Mouse (Mus musculus): ENCODE results near the gene Amigo3. TPM values are rescaled to one million over a fixed set of nuclear protein-coding genes. Genes with fewer than 3 reads are reported as not detected.

Gene Amigo3
- total RNA-seq, 4 experiments from 2014 or later = 1.2 to 2.3 (median 1.6) TPM

GRCm38 (mm10) chr9:108052411-108052810 lies 548 bp upstream of the Amigo3 start:
- DNase-seq (ENCODE audit: low spot score in 2 of 2) = no peak

GRCm38 (mm10) chr9:108053665-108054225 lies 786 bp downstream of the Amigo3 start:
- no peak for DNase-seq (ENCODE audit: low spot score in 2 of 2)

GRCm38 (mm10) chr9:108054331-108055040 lies 1.5 kb downstream of the Amigo3 start:
- no peak for DNase-seq (ENCODE audit: low spot score in 2 of 2)

GRCm38 (mm10) chr9:108055061-108055460 lies 2.1 kb downstream of the Amigo3 start:
- DNase-seq (ENCODE audit: low spot score in 2 of 2) = no peak

GRCm38 (mm10) chr9:108055661-108056237 lies 2.8 kb downstream of the Amigo3 start:
- no peak for DNase-seq (ENCODE audit: low spot score in 2 of 2)

GRCm38 (mm10) chr9:108056361-108057261 lies 3.7 kb downstream of the Amigo3 start:
- DNase-seq (ENCODE audit: low spot score in 2 of 2) = no peak

- no peak for DNase-seq (ENCODE audit: low spot score in 2 of 2)
Measured at GRCm38 (mm10) chr9:108057262-108057562, 4.3 kb downstream of the Amigo3 start.

- DNase-seq (ENCODE audit: low spot score in 2 of 2) = no peak
Measured at GRCm38 (mm10) chr9:108058291-108058690, 5.3 kb downstream of the Amigo3 start.

- no peak for DNase-seq (ENCODE audit: low spot score in 2 of 2)
Measured at GRCm38 (mm10) chr9:108062142-108062541, 9.2 kb downstream of the Amigo3 start.

- no peak for DNase-seq (ENCODE audit: low spot score in 2 of 2)
Measured at GRCm38 (mm10) chr9:108063361-108063760, 10.4 kb downstream of the Amigo3 start.

GRCm38 (mm10) chr9:108065491-108066011 lies 12.6 kb downstream of the Amigo3 start:
- DNase-seq (ENCODE audit: low spot score in 2 of 2) = peak; percentile 41 to 67

- DNase-seq (ENCODE audit: low spot score in 2 of 2) = no peak
Measured at GRCm38 (mm10) chr9:108067199-108067598, 14.2 kb downstream of the Amigo3 start.

- DNase-seq (ENCODE audit: low spot score in 2 of 2) = peak; percentile 73 to 87
Measured at GRCm38 (mm10) chr9:108067900-108068299, 14.9 kb downstream of the Amigo3 start.

GRCm38 (mm10) chr9:108069007-108069406 lies 16.0 kb downstream of the Amigo3 start:
- no peak for DNase-seq (ENCODE audit: low spot score in 2 of 2)

- no peak for DNase-seq (ENCODE audit: low spot score in 2 of 2)
Measured at GRCm38 (mm10) chr9:108069529-108069928, 16.6 kb downstream of the Amigo3 start.

GRCm38 (mm10) chr9:108071801-108072200 lies 18.8 kb downstream of the Amigo3 start:
- DNase-seq (ENCODE audit: low spot score in 2 of 2) = no peak

GRCm38 (mm10) chr9:108072481-108072924 lies 19.5 kb downstream of the Amigo3 start:
- no peak for DNase-seq (ENCODE audit: low spot score in 2 of 2)

GRCm38 (mm10) chr9:108073141-108073930 lies 20.4 kb downstream of the Amigo3 start:
- no peak for DNase-seq (ENCODE audit: low spot score in 2 of 2)

- no peak for DNase-seq (ENCODE audit: low spot score in 2 of 2)
Measured at GRCm38 (mm10) chr9:108080168-108080567, 27.2 kb downstream of the Amigo3 start, which contains the start of gene Mst1. TSS of gene Mst1 (plus strand) at chr9:108080436.

- no peak for DNase-seq (ENCODE audit: low spot score in 2 of 2)
Measured at GRCm38 (mm10) chr9:108082549-108082948, 29.6 kb downstream of the Amigo3 start.

GRCm38 (mm10) chr9:108082988-108083431 lies 30.1 kb downstream of the Amigo3 start, which contains the start of gene Rnf123:
TSS of gene Rnf123 (minus strand) at chr9:108083346.
- no peak for DNase-seq (ENCODE audit: low spot score in 2 of 2)

Data from layer of hippocampus, adult 8-10 months (tissue).